Mouse (Mus musculus) ovary, postnatal 36 days (tissue): Measurements from ENCODE around the gene Defb47.

Experiments
- DNase-seq: peaks from one replicate; pipeline ENCODE4 v3.0.0; 2022; ENCODE audit warnings: low spot score, mixed read lengths

Defb47 gene

GRCm38 (mm10) chr14:62997777-62998176 is at the start of gene Defb47:
Gene Defb47, plus strand, starts transcription at chr14:62998077.
- DNase-seq = no peak

- no peak for DNase-seq
These were observed 41.8 kb upstream of the Defb47 start for GRCm38 (mm10) chr14:62956091-62956490.

GRCm38 (mm10) chr14:62963632-62964031 is 34.2 kb upstream of the Defb47 start:
- DNase-seq = no peak

DNA sequence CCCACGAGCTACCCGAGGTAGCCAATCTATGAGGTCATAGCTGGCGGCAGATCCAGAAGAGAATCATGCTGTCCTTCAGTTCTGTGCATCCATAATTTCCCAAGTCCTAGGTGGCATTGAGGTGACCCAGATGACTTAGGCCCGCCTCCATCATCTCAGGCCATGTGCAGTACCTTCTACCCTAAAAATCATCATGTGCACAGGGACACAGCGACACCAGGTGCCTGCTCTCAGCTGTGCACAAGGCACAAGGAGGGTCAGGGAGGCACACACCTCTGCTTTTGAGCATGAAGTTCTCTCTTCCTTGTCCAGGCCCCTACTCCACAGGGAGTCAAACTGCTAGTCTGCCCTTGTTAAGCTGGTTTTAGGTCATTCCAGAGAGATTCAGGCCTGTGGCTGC is 32.5 kb upstream of the Defb47 start:
- DNase-seq = no peak

GRCm38 (mm10) chr14:62965811-62966520 is 31.9 kb upstream of the Defb47 start:
- DNase-seq = no peak

DNA sequence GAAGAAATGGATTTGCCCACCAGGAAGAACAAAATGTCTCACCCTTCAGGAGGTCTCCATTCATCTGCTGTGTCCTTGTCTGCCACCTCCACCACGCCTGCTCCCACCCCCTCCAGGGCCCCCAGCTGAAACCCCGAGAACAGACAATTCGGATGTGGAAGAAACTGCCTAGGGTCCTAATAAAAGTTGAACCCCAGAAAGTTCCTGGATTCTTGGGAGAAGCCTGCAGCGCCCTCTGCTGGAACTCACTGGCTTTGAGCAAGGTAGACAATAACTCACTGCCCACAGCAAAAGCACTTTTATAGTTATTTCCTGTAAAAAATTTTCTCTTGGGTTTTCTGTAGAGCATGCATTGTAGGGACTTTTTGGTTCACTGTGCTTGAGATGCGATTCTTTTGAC is 22.8 kb upstream of the Defb47 start:
- DNase-seq = peak; percentile 70

- no peak for DNase-seq
These were observed 18.1 kb upstream of the Defb47 start for GRCm38 (mm10) chr14:62979815-62980214.

DNA sequence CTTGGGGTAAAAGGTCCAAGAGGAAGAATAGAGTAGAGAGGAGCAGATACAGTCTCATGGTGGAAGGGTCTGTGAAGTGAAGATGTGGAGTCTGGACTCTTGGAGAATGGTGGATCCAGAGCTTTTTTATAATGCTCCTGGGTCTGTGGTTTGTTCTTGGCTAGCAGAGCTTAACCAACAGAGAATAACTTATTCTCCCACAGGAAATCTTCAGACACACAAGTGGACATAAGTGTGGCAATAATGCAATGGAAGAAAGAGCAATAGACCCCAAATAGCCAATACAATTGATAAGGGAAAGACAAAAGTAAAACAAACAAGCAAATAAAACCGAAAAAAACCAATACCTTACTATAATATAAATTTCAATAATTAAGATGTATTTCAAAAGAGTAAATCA is 13.5 kb upstream of the Defb47 start, which contains the start of gene Defb48:
Defb48 (minus strand) TSS at position 101 of the 400 bp plus-strand sequence.
- no peak for DNase-seq

DNA sequence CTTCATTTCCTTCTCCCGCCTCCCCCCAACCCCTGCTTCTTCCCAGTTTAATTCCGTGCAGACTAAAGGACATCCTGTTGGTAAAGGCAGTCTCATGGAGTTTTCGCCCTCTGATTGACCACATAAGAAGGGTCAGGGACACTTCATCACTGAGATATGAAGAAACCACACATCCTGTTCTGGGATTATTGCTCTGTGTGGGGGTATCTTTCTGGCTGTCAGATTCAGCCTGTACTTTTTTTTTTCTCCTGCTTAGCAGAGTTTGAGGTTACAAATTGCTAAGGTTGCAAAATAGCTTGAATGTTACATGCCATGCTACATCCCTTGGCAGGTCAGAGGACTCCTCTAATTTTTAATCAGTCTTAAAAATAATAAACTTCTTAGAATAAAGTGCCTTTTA is 6.6 kb upstream of the Defb47 start:
- DNase-seq = no peak

DNA sequence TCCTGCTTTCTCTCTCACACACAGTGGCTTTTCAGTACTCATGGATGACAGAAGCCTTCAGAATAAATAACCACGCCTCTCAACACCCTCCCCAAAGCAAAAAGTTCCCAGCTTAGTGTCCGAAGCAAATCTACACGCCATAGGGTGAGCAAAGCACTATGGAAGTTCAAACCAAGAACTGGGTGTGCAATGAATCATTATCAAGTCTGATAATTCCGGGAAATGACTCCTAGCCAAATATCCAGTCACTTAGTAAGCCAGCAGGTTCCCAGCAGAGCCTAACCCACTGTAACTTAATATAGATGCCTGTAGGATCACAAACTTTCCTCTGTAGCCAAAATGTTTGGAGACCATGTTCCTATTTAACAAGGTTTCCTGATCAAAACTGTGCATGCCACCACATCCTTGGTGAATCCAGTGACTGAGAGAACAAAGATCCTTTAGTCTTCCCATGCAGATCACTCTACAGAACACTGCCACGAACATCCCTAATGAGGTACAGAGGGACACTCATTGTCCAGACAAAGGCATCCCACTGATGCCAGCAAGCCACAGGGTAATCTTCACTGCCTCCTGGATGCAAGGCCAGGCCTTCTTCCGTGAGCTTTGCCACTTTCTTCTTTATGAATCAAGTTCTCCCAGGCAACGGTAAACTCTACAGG is 5.9 kb upstream of the Defb47 start:
- no peak for DNase-seq

DNA sequence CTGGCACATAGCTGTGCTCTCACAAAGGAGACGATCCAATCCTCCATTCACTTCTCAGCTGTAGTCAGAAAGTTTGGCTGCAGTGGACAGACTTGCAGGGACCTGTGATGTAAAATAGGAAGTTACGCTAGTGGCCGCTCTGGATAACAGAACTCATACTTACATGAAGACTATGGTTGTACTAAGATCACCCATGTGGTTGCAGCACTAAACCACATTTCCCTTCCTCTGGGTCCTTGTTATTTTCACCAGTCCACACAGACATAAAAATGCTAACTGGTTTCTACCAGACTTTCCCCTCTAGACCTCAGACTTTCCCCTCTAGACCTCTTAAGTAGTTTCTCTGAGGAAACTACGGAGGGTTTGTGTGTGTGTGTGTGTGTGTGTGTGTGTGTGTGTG is 1.1 kb downstream of the Defb47 start:
- no peak for DNase-seq

- DNase-seq = no peak
These were observed 4.7 kb downstream of the Defb47 start for GRCm38 (mm10) chr14:63002588-63002987.

DNA sequence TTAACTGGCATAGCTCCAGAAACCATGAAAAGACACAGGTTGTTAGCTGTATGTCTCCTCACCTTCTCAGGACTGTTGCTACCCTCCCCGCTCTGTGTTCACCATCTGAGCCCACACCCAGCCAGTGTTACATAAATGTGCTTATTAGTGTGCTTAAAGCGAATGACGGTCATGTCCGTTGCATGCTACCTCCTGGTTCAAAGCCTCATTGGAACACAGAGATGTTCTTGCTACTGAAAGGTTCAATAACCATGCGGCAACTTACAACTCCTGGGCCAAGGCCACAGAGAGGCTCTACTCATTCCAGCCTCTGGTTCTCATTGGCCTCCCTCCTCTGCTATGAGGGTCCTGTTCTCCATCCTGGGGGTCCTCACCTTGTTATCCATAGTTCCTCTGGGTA is 13.6 kb downstream of the Defb47 start, which contains the start of gene Defb43:
Defb43 (plus strand) TSS at position 301 of the 400 bp plus-strand sequence.
- no peak for DNase-seq

GRCm38 (mm10) chr14:63013082-63013481 is 15.2 kb downstream of the Defb47 start:
- no peak for DNase-seq

- DNase-seq = no peak
These were observed 16.8 kb downstream of the Defb47 start for GRCm38 (mm10) chr14:63014667-63015066.

DNA sequence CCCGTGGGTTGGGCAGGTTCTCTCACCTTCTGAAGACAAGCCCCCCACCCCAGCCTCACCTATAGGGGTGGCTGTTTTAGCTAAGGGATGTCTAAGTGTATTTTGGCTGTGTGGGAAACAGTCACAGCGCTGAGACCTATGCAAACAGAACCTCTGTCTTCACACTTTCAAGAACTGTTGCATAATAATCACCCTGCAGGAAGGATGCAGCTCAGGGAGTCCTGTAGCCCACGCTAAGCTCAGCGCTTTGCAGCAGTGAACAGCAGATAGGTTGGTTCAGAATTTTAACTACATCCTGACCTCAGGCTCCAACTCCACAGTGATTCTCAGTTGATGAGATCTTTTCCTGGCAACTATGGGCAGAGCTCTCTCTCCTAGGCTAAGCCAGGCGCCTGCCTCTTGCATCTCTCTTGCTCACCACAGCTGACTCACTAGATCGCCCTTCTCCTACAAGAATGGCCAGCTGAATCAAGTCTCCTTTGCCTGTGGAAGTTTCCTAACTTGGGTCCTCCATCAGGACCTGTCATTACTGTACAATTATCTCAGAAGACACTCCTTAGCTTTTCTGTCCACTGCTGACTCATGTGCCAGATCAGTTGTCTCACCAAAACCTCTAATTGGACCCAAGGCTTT is 22.8 kb downstream of the Defb47 start:
- DNase-seq = no peak

DNA sequence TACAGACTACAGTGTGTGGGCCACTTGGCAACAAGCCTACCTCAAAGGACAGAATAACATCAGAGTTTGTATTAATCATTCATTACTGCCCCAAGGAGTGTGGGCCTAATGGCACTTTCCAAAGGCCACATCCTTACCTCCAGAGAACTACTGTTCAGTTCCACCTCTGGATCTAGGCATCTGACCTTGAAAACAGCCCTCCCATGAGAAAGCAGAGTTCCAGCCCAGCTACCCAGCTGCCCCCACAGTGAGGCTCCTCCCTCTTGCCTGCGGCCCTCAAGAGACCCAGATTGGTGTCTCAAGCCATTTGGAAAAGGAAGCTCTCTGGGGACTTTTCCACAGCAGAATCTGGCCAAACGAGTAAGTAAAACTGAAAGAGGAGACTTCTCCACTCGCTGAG is 48.8 kb downstream of the Defb47 start, which contains the start of gene Defb42:
Defb42 (plus strand) TSS at position 301 of the 400 bp plus-strand sequence.
- no peak for DNase-seq

GRCm38 (mm10) chr14:63049910-63050370 is 52.1 kb downstream of the Defb47 start, which contains the start of gene Defb30:
Gene Defb30, minus strand, starts transcription at chr14:63049960.
- no peak for DNase-seq
